Mouse (Mus musculus) frontal cortex, postnatal 25 days (tissue): Measurements from ENCODE around the gene Mical3.

Experiments used
- DNase-seq, 2 experiments: peaks; one replicate each; pipeline ENCODE4 v3.0.0; 2022; ENCODE audit warnings: low spot score in 2 of 2

Gene Mical3

DNA sequence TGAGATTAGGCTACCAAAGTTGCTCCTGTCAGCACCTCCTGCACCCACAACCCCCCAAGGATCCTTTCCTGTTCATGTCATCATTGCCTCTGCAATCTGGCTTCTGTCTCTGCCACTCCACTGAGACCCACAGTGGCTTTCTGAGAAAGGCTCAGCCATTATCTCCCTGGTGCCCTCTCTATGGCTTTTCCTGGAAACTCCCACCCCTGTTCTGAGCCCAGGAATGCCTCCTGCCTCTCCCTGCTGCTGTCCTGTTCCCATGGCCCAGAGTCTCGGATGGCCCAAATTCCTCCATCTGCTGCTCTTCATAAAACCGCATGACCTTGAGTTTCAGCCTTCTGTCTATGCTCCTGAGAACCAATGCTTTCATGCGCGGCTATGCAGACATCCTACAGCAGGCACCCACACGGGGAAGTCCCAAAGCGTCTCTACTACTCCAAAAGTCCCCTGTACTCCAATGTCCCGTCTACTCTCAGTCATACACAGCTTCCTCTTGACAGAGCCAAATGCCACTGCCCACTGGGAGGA, 77.2 kb downstream of the Mical3 start:
- no peak for DNase-seq

DNA sequence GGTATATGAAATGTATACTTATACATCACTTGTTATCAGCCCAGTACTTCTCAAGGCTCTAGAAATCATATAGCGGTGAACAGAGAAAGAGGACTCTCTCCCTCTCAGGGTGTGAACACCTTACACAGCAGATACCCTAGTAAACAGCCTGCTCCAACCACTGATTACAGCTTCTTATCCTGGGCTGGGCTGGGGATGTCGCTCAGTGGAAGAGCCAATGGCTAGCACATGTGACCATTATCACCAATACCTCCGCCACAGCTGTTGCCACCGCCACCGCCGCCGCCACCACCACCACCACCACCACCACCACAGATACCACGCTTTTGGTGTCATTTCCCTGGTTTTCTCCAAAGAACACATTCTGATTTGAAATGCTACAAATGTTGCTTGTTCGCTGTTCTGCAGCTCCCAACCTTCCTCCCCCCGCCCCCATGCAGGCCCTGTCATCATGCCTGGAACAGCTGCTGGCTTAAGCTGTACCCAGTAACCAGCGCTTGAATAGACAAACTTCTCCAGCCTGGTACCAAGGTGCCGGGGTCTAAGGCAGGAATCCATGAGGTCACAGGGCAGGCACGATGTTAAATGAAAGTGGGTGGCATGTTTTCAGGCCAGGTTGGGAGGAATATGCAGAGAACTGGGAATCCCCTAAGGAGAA, 78.7 kb downstream of the Mical3 start:
- no peak for DNase-seq

DNA sequence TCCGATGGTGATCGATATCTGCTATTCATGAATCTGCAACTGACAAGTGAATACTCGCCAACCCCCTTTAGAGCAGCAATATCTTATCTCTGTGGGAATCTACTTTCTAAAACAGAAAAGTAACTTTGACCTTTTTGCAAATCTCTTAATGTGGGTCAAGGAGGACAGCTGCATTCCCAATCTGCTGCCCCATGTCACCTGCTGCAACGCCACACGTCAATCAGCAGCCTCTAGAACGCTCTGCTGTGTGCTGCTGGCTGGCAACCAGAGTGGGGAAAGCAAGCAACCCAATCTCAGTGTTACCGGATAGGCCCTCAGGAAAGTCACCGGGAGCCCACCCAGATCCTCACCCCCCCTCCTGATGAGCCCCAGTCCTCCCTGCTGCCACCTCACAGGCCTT, 79.4 kb downstream of the Mical3 start:
- no peak for DNase-seq

DNA sequence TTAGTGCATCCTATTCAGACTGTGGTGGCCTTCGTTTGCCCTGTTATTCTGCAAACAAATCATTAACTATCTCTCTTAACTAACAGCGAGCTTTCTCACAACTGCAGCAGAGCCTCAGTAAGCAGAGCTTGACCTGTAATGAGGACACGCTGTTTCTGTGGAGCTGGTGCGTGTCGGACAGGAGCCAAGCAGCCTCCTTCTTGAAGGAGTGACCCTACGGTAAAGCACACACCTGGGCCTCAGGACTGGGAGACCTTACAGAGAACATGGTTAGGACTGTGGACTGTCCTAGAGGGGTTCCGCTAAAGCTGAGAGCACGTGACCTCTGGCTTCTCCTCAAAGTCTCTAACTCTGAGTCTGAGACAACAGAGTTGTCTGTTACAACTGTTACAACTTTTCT, 82.1 kb downstream of the Mical3 start:
- no peak for DNase-seq

DNA sequence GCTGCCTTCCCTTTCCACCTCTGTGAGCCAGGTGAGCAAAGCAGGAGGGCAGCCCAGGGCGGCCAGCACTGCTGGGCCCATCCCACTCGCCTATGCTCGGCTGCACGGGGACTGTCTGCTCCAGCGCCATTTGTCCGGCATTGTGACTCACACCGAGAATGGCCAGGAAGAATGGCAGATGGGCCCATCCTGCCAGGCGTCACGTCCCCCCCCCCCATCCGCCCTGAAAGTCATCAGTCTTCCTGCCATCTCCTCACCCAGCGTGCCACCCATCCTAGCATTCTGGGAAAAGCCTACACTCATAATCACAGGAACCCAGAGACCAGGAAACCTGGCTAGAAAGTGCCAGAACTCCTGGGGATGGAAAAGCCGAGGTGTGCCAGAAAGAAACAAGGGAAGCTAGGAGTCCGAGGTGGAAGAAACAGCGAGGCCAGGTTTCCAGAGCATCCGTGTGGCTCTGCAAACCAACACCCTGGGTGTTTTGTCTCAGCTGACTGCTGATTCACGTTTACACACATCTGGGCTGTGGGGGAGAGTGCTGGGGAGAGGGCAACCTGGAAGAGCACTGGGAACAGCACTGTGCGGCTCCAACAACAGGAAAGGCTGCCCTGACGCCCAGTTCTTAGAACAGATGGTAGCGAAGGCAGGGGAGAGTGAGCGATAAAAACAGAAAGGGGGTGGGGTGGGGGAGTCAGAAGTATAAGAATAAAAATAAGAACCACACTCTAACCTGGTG, 85.3 kb downstream of the Mical3 start:
- no peak for DNase-seq

DNA sequence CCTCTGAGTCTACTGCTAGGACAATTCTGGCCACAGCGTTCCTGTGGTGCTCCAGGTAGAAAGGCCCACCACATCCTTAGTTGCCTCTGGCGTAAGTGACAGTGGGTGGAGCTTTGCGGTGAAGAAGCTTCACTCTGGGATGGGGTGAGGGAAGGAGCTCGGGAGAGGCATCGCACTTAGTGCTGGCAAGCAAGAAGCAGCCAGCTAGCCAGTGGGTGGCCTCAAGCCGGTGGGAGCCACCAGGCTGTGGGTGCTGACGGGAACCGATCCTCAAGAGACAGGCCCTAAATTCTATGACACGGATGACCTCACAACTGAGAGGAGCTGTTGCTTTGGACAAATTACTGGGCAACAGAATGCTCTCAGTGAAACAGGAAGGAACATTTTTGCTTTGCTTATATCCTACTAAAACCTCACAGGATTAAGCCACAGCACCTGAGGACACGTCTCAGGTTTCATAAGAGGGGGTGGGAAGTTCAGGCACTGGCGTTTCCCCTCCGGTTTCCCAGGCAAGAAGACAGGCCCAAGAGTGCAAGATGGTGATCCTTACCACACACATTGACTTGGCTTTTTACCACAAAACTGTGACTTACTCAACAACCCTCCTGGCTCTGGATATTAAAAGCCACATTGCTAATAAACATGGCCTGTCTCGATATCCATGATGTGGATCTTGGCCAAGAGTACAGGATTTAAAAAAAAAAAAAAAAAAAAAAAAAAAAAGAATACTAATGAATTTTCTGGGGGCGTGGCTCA, 87.2 kb downstream of the Mical3 start:
- no peak for DNase-seq

DNA sequence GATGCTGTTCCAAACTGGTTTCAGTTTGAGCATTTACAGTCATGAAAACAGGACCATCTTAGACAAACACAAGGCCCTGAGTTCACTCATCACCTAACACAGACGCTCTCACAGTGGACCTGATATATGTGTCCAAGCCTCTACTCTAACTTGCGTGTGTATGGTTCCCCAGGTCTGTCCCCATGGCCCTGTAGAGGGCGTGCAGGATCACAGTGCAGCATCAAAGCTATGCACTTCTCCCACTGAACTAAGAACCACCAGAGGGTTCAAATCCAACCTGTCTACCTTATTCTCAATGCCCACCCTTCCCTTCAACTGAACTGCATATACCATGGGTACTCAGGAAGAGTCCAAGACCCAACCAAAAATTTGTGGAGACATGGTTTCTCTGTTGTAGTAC, 91.1 kb downstream of the Mical3 start:
- DNase-seq: no peak

DNA sequence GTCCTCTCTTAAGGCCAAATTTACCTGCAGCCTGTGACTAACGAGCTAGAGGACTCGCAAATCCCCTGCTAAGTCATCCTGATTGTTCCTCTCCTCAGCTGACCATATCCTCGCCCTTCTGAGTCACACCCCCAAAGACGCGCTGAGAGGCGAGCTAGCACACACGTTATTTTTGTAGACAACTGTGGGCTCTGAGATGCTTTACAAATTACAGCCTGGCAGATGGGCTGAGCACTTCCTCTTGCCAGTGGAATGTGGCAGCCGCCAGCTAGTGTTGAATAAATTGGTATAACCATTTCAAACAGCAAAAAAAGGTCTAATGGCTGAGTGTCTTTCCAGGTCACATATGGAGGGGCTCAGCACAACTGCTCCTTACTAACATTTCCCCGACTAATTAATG, 91.5 kb downstream of the Mical3 start:
- peak in 1 of 2 experiments; percentile 35 for DNase-seq

DNA sequence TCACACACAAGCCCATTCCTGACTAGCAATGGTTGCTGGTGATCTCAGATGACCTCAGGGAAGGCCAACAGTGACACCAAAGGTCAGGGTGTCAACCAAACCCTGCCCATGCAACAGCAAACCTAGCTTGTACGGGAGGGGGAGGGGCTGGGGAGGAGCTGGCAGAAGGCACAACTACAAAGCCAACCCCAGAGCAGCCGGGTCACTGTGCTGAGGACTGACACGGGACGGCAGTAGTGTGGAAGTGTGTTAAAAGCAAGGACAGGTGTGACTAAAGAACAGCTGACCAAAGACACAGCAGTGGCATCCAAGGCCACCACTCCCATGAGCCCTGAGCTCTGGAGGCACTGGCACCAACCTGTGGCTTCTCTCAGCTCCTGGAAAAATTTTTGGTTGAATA, 93.7 kb downstream of the Mical3 start:
- DNase-seq: no peak

DNA sequence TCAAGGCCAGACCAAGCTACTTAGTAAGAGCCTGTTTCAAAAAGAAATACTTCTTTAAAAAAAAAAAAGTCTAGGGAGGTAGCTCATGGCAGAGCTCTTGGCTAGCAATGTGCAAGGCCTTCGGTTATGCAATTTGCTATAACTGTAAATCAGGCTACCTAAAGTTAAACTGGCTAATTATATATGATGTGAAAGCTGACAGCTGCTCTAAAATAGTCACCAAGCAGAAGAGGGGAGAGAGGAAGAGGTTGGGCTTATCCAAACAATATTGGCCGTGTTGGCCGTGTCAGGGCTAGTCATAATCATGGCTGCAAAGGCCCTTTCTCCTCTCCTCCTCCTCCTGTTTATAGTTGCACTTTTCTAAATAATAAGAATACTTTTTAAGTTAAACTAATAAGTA, 94.9 kb downstream of the Mical3 start:
- no peak for DNase-seq

DNA sequence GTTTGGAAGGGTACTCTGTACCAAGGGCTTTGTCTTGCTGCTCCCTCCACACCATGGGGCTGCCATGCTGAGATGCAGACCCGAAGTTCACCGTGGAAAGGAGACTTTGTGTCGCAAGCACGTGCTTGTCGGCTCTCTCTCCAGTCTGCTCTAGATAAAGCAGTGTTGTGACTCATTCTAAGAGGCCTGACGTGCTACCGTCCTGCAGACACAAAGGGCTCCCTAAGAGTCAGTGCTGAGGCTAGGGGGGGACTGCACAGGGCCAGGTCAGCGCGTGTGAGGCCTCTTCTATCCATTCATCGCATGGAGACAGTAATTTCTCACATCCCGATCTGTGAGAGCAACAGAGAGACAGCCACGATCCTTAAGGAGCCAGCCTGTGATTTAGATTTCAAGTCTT, 95.5 kb downstream of the Mical3 start:
- DNase-seq: no peak

DNA sequence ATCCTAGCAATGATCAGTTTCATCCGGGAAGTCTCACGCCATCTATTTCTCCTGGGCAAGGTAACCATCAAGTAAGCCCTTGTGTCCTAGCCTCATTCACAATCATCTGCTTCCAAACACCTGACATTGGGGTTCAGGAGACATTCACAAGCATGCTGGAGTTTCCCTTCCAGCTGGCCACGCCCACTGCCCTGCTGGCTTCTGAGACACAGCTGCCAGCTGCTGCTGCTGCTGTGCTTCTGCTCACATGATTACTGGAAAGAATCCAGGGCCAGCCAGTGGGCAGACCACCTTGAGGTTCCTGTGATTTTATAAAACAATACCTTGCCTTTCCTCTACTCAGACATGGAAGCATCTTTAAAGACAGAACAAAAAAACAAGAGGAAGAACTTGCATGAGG, 97.5 kb downstream of the Mical3 start:
- DNase-seq: no peak

DNA sequence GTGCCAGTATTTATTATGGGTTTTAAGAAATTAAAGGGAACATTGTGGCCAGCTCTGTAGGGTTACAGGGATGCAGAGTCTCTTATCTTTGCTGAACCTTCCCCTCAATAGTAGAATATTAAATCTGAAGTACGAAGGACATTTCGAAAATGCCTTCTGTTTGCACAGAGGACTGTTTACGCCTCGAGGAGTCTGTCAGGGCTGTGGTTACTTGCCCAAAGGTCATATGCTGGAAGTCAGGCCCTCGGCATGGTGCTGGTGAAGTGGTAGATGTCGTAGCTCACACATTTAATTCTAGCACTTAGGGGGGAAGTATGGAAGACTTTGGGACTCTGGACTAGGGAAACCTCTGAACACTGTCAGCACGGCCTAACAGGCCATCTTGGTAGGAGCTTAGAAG, 99.4 kb downstream of the Mical3 start:
- DNase-seq: no peak

DNA sequence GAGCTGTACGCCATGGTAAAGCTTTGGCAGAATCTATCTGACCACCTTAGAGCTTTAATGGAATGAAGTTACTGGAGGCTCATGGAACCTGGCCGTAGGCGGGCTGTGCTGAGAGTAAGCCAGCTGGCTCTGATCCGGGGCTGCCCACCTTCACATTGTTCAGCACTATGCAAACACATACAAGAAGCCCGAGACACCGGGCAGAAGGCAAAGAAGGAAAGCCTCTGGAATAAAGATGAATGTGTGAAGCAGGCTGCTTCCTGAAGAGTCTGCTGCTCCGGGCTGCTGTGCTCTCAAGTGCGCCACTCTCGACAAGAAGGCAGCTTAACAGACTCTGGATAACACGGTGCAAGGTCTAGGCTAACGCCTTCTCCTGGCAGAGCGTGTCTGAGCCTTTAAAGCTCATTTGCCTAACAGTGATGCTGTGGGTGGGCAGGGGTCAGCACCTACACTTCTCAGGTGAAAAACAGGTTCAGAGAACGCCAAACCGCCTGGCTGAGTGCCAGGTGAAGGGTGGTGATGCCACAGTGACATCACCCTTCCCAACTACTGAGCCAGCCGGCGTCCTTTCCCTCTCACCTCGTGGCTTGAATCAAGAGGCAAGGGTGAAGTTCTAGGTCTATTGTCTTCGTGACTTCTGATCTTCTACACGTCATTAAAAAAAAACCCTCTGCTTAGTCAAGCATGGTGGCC, 100.8 kb downstream of the Mical3 start:
- DNase-seq: peak; percentile 35 to 40

DNA sequence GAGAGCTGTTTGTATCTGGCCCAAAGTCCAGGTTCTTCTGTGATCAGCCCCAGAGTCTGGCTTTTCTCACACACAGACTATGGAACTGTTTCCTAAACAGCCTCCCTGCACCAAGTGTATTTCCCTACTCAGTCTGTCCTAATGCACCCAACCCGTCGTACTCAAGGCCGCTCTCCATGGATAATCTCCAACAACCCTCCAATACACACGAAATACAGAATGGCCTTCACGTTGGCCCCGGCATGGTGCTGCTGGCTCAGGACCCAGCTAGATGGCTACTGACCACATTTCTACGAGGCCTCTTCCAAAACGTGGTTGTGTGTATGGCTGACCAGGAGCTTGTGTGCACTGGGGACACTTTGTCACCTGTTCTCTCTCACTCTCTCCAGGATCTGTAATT, 102.3 kb downstream of the Mical3 start:
- no peak for DNase-seq

DNA sequence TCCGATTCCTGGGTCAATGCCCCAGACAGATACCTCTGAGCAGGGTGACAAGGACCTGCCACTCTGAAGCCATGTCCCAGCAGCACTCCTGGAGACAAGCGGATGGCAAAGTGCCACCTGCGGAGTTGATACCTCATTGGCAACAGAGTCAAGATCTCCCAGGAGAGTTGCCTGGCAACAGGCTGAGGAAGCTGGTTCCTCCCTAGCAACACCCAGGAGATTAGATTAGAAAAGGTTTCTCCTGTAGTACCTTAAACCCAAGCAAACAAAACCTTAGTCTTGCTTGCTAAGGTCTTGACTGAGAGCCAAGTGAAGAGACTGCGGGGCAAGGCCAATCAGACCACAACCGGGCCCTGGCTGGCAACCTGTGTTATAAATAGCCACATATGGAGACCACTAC, 103.5 kb downstream of the Mical3 start:
- DNase-seq: peak in 1 of 2 experiments; percentile 35

DNA sequence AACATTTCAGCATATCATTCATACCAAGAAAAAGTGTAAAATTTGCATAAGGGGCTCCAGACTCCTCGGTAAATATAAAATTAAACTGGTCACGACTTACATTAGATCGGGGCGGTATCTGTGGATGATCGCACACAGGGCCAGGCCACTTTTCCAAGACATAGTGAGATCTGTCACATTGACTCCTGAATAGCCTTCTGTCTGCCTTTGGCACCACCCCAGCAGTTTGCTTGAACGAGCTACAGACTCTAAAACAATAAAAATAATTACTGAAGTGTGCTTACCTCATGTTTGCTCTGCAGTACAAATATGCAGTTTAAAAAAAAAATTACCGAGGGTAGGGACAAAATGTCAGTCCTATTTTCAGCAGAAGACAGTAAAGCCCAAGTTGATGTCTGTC, 103.9 kb downstream of the Mical3 start:
- DNase-seq: no peak

DNA sequence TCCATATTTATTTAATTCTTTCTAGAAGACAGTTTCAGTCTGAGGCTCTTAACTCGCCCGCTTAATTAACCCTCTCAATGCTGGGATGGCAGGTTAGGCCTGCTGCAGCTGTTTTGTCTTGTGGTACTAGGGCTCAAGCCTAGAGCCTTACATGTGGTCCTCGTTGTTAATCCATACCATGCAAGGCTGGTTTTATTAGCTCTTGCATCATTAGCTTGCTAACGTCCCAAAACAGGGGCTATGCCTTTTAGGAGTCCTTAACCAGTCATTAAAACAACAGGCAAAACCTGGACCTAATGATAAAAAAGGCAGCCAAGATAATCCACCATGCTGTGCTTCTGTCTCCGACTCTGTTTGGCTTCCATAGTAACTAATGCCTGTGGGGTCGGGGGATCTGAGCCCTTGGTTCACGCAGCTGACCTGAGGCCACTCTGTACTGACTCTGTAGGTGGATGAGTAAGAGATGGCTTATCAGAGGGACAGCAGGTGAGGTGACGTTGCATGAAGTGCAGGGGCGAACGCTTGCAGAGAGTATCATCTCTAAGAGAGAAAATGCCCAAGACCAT, 104.7 kb downstream of the Mical3 start:
- DNase-seq: no peak

DNA sequence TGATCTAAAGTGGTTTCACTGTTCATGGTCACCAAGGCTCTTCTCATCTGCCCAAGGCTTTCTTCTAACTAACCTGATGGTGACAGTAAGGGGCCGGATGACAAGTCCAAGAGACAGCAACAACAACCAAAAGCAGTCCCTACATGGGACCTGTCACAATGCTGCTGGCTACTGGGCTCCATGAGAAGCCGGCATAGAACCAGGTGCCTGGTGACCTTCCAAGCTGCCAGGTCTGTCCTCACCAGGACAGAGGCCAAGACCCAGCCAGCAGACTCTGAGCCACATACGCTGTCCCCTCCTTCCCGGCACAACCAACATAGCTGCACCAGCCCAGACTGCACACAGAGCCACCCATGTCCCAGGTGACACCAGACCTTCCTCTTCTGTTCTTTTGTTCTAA, 112.7 kb downstream of the Mical3 start:
- DNase-seq: no peak

DNA sequence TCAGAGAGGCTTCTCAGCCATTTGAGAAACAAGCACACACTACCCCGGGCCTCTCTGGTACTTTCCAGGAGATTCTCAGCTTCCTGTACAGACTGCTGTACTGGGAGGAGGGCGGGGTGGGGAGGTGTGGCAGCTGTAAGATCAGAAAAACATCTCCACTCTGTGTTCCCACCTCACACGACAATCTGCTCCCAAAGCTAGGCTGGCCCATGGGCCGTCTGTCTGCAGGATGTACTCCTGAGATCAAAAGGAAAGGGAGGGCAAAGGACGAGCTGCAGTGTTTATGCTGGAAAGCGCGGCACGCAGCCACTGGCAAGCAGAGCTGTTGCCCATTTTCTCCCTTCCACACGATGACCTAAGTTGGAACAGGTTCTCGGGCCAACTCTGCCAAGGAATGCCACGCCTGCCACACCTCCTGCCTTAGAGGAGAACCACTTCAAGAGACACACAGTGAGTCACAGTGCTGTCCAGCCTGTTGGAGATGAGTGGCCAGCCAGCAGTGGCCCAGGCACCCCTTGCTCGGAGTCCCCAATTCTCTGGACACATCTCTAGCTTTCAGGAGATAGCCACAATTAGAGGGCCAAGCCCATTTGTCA, 113.3 kb downstream of the Mical3 start:
- no peak for DNase-seq

DNA sequence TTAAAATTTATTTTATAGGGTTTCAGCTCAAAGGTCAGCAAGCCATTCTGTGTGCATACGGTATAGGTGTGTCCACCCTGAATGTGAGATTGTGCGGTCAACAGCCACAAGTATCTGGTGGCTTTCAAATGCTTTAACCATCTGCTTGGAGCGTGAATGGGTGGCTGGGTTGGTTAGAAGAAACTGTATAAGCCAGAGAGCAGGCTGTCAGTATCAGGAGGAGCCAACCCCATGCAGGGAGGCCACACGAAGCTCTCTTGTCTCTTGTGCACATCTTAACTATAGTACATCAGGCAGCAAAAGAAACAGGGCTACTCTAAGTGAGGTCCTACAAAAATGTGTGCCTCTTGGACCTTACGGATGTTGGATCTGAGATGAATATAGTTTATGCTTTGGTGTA, 114.7 kb downstream of the Mical3 start:
- no peak for DNase-seq
